Mouse (Mus musculus): ENCODE data around the gene Rpl23. TPM values are rescaled to one million over a fixed set of nuclear protein-coding genes. Genes with fewer than 3 reads are reported as not detected.
A peak's percentile ranks its signal among the peaks of the same experiment; 100 is the strongest.

Gene Rpl23
- total and polyA plus RNA-seq, 3 experiments: 921 to 2,072 TPM; not detected in 1

- H3K27ac ChIP-seq (ENCODE audit: control insufficient read depth, low read depth, low read length): peak within 1 kb of the TSS; percentile 93
- no peaks in the 10 kb centered on the region for H3K9me3 ChIP-seq (replicated peaks; ENCODE audit: insufficient read depth, low read length)
- DNase-seq (ENCODE audit: low read depth, low spot score): peak; percentile 78
- H3K79me2 ChIP-seq (ENCODE audit: control insufficient read depth, insufficient read depth, low read length, poor library complexity): peaks cover 39% of the 10 kb centered on the region
- H3K4me3 ChIP-seq (ENCODE audit: control insufficient read depth in 1 of 2, insufficient read depth in 1 of 2, low read depth in 2 of 2, low read length in 2 of 2): peak within 1 kb of the TSS; percentile 86 to 89
- H3K9ac ChIP-seq (ENCODE audit: control insufficient read depth, low read depth, low read length, poor library complexity, severe bottlenecking): peak within 1 kb of the TSS; percentile 97
- H3K4me1 ChIP-seq (ENCODE audit: control insufficient read depth in 1 of 2, insufficient read depth in 2 of 2, low read length in 2 of 2): peaks cover 2 to 7% of the 10 kb centered on the region in 2 experiments; a peak in 2 of 4 replicates
- H3K27me3 ChIP-seq (ENCODE audit: control insufficient read depth in 1 of 2, insufficient read depth in 2 of 2, low read length in 2 of 2): no peaks in the 10 kb centered on the region
- TF ChIP-seq RAD21 (IDR thresholded peaks at IDR 0.05; ENCODE audit: low read depth, low read length) (no peak), MAFK (IDR thresholded peaks at IDR 0.05; ENCODE audit: borderline replicate concordance, low read depth, low read length) (no peak), ZKSCAN1 (IDR thresholded peaks at IDR 0.05; ENCODE audit: low read depth, low read length) (0 out of 2 replicates have a peak, but pooled peaks have one; percentile 20), CHD2 (IDR thresholded peaks at IDR 0.05; ENCODE audit: low read length) (no peak), HCFC1 (IDR thresholded peaks at IDR 0.05; ENCODE audit: low read depth, low read length) (no peak), CHD1 (IDR thresholded peaks at IDR 0.05; ENCODE audit: low read depth, low read length) (no peak; the same call in 1 of the 2 replicates), MEF2A (IDR thresholded peaks at IDR 0.05; ENCODE audit: extremely low read depth, insufficient replicate concordance, low read depth, low read length, poor library complexity, severe bottlenecking) (no peak), MYC (IDR thresholded peaks at IDR 0.05; ENCODE audit: low read depth, low read length) (peak; percentile 81; the same call in 1 of the 2 replicates), KAT2A (conservative IDR thresholded peaks at IDR 0.05; ENCODE audit: low read depth, low read length) (no peak), NELFE (IDR thresholded peaks at IDR 0.05; ENCODE audit: low read depth, low read length) (peak; percentile 57; the same call in 1 of the 2 replicates), MAX (IDR thresholded peaks at IDR 0.05; ENCODE audit: low read length) (peak; percentile 30; the same call in 1 of the 2 replicates), TCF12 (IDR thresholded peaks at IDR 0.05; ENCODE audit: low read depth, low read length) (no peak; the same call in 1 of the 2 replicates), POLR2AphosphoS2 (IDR thresholded peaks at IDR 0.05; ENCODE audit: low read length) (no peak), UBTF (IDR thresholded peaks at IDR 0.05; ENCODE audit: borderline replicate concordance, insufficient read depth, low read depth, low read length) (peak; percentile 89; the same call in 1 of the 2 replicates), ZNF384 (IDR thresholded peaks at IDR 0.05; ENCODE audit: low read depth, low read length) (no peak), GABPA (IDR thresholded peaks at IDR 0.05; ENCODE audit: low read depth, low read length) (no peak), GATA1 (IDR thresholded peaks at IDR 0.05; ENCODE audit: low read depth, low read length) (no peak), ETS1 (IDR thresholded peaks at IDR 0.05; ENCODE audit: low read depth, low read length) (no peak), TAL1 (IDR thresholded peaks at IDR 0.05; ENCODE audit: low read length) (no peak), ZC3H11A (IDR thresholded peaks at IDR 0.05; ENCODE audit: low read depth, low read length) (no peak), SMC3 (IDR thresholded peaks at IDR 0.05; ENCODE audit: low read depth, low read length) (no peak), POLR2AphosphoS5 (IDR thresholded peaks at IDR 0.05; ENCODE audit: borderline replicate concordance, low read depth, low read length) (no peak), POLR2A (IDR thresholded peaks at IDR 0.05; ENCODE audit: control insufficient read depth in 1 of 2, insufficient read depth in 1 of 2, low read depth in 1 of 2, low read length in 2 of 2, poor library complexity in 1 of 2) (0 out of 4 replicates have a peak, but pooled peaks of 1 of the 2 experiments have one; percentile 34), RCOR1 (IDR thresholded peaks at IDR 0.05; ENCODE audit: low read depth, low read length) (no peak), USF1 (IDR thresholded peaks at IDR 0.05; ENCODE audit: low read depth, low read length) (no peak), MAZ (IDR thresholded peaks at IDR 0.05; ENCODE audit: low read depth, low read length) (no peak; the same call in 1 of the 2 replicates), TBP (IDR thresholded peaks at IDR 0.05; ENCODE audit: low read depth, low read length) (no peak), SIN3A (IDR thresholded peaks at IDR 0.05; ENCODE audit: low read length) (peak; percentile 75), BHLHE40 (IDR thresholded peaks at IDR 0.05; ENCODE audit: borderline replicate concordance, low read depth, low read length) (no peak), JUND (IDR thresholded peaks at IDR 0.05; ENCODE audit: low read depth, low read length) (no peak), MYB (IDR thresholded peaks at IDR 0.05; ENCODE audit: low read depth, low read length) (no peak), MXI1 (IDR thresholded peaks at IDR 0.05; ENCODE audit: low read depth, low read length) (peak; percentile 90), NRF1 (IDR thresholded peaks at IDR 0.05; ENCODE audit: insufficient read depth, low read depth, low read length, poor library complexity, severe bottlenecking) (no peak), E2F4 (IDR thresholded peaks at IDR 0.05; ENCODE audit: borderline replicate concordance, low read depth, low read length) (peak; percentile 46; the same call in 1 of the 2 replicates)
- peaks cover 0 to 6% of the 10 kb centered on the region in 2 experiments; a peak in 2 of 4 replicates for H3K36me3 ChIP-seq (ENCODE audit: control insufficient read depth in 1 of 2, insufficient read depth in 2 of 2, low read length in 2 of 2)
Measured at GRCm38 (mm10) chr11:97744063-97744717, 38.0 kb downstream of the Rpl23 start, which contains the start of gene Pip4k2b. Pip4k2b (minus strand) TSS chr11:97744704.

Data from MEL (cell line).